Mouse (Mus musculus) adrenal gland, adult 2 months (tissue): ENCODE results near the gene Taf5. TPM values are rescaled to one million over a fixed set of nuclear protein-coding genes. Genes with fewer than 3 reads are reported as not detected.
A peak's percentile ranks its signal among the peaks of the same experiment; 100 is the strongest.

Experiments
- DNase-seq: peaks from one replicate; pipeline ENCODE4 v3.0.0; 2021
- long read RNA-seq: library from polyadenylated mRNA; stranded (forward); transcript quantifications from one replicate; pipeline ENCODE4 v2.0.0, GENCODE M21; 2021
- polyA plus RNA-seq: library from polyadenylated mRNA; depleted of rRNA; stranded (reverse); fragments of >200 nt; gene quantifications from 2 replicates; pipeline ENCODE4 v1.2.3, GENCODE M21; 2012; rRNA removed
- total RNA-seq, 2 experiments: library from RNA; stranded (reverse); gene quantifications; 2 replicates each; pipeline ENCODE4 v1.2.3; 2021

The Taf5 gene
- total RNA-seq (1 to 10 TPM; 3.5 to 3.6 TPM), polyA plus RNA-seq (1.6 and 1.9 TPM in 2 replicates)
- long read RNA-seq, transcript Taf5-201 (11 exons, 3,260 nt): major isoform, 7 of 11 reads
- long read RNA-seq, partial matches to known transcripts: 4 of 11 reads
- long read RNA-seq, other reads (novel, unspliced or antisense): 0 of 11 reads

GRCm38 (mm10) chr19:47067096-47067882, at the start of gene Taf5:
TSS of gene Taf5 (plus strand) at chr19:47067746.
- DNase-seq: peak; percentile 97

GRCm38 (mm10) chr19:47017831-47018230, 49.7 kb upstream of the Taf5 start:
- DNase-seq: no peak

- DNase-seq: no peak
Observed at GRCm38 (mm10) chr19:47018330-47018729, 49.2 kb upstream of the Taf5 start.

- no peak for DNase-seq
Observed at GRCm38 (mm10) chr19:47019326-47019725, 48.2 kb upstream of the Taf5 start.

DNA sequence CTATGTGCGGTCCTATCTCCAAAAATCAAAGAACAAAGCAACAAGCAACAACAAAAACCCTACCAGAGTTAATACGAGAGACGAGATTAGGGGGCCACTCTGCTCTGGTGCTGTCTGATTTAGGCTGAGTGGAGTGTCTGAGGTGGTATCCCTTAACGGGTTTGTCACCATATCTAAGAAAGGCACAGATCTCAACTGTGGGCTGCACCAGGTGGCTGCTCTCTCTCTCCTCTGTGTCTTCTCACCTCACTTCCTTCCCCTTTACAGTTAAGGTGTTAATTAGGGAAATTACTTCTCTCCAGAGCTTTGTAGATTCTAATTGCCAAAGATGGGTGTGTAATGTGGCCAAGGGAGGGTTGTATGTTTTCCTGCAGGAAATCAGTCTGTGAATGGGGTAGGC, 44.8 kb upstream of the Taf5 start:
- DNase-seq: no peak

DNA sequence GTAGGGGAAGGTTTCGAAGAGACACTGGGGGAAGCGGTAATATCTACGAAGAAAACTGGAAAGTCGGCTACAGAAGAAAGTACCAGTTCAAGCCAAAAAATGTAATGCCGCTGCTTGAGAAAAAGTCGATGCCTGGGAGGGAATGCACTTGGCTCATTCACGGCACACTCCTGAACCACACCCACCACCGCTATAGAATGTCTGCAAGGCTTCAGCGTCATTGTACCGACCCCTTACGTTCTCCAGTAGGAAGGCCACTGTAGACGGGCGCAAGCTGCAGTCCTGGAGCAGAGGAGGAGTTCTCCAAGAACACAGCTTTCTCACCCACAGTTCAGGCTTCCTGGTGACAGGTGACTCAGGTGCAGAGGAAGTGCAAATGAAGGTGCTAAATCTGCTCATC, 44.0 kb upstream of the Taf5 start:
- DNase-seq: no peak

DNA sequence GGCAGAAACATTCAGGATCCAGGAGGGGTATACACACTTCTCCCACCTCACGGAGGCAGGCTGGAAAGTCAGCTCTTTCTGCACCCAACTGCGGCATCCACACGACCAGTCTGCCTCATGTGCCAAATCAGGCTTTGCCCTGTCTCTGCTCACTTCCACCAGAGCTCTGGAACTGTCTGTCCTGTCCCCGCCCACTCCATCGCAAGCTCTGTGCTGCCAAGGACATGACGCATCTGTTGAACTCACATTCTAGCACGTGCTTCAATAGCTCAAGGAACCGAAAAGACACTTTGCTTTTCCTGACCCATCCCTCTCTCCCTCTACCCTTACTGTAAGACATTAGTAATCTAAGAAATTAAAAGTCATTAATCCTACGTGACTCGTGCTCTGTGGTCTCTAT, 42.6 kb upstream of the Taf5 start:
- DNase-seq: peak; percentile 47

DNA sequence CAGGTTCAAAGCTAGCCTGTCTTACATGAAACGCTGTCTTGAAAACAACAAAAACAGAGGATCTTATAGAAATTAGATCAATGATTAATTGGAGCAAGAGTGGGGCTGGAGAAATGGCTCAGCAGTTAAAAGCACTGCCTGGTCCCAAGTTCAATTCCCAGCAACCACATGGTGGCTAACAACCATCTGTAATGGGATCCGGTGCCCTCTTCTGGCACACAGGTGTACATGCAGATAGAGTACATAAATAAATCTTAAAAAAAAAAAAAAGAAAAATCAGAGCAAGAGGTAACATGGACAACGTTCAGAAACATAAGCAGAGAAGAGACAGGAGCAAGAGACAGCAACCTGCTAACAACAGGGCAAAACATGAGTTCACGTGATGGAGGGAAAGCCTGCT, 41.0 kb upstream of the Taf5 start:
- DNase-seq: no peak

DNA sequence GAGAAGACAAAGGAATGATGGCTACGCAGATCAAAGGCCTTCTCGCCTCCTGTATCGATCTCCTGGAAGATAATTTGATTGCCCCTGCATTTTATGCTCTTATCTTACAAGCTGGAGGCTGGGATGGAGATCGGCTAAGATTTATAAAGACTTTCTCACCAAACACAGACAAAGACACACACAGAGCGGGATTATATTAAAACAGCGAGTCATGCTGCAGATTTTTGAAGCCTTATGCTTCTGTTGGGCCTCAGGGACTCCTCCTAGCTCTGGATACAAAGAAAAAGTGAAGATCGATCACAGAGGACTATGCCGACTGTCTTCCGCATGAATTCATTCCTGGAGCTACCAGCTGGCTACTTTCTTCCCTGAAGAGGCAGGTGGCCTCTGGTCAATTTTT, 37.8 kb upstream of the Taf5 start:
- DNase-seq: no peak

DNA sequence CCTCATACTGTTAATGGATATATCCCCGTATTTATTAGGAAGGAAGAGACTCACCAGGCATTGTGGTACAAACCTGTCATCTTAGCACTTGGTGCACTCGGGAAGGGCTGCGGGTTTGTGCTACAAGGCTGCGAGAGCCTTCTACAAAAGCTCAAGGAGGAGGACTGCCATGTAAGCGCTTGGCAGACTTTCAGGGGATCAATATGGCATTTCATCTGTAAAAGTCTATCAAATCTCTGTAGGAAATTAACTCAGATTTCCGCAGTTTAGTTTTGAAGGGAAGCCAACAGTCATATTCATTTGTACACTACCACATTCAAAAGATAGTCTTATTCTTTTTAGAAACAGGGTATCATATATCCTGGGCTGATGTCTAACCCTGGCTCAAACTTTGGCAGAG, 35.8 kb upstream of the Taf5 start:
- DNase-seq: no peak

DNA sequence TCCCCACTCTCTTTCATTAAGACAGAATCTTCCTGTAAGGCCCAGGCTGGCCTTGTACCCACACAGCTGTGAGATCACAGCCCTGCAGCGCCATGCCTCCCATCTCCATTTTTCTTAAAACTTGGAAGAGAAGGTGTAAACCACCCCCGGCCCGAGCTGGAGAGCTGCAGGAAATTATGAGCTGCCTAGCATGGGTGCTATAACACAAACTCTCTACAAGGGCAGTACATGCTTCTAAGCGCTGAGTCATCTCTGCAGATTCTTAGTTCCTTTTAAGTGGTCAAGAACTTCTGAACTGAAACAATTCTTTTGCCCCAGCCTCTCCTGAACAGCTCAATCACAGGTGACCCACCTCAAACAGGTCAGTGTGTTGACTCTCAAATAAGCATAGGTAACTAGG, 32.6 kb upstream of the Taf5 start:
- no peak for DNase-seq

GRCm38 (mm10) chr19:47036596-47036995, 30.9 kb upstream of the Taf5 start:
- DNase-seq: no peak

DNA sequence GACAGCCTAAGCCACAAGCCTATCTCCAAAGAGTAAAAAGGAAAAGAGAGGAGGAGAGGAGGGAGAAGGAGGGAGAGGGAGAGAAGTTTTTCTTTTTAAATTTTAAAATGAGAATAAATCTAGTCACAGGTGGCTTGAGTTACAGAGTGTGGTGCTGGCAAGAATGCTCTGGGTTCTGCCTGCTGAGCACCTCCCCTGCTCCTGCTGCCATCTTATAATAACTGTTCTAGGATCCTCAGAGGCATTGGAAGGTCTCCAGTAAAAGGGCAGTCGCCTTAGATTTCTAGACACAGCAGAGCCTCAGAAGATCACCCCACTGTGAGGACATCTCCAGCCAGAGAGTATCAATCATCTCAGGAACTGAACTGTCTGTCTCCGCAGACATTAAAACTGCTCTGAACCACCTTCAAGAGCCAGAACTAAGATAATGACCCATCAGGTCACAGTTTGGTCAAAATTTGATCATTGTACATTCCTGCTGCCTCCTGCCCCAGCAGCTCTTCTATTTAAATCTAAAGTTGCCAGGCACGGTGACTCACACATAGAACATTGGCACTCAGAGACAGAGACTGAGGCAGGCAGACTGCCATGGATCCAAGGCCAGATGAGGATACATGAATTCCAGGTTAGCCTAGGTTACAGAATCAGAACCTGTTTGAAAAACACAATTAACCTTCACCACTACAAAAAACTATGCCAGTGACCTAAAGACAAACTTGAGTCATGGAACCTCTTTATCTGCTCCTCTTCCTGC, 26.6 kb upstream of the Taf5 start:
- DNase-seq: peak; percentile 83

DNA sequence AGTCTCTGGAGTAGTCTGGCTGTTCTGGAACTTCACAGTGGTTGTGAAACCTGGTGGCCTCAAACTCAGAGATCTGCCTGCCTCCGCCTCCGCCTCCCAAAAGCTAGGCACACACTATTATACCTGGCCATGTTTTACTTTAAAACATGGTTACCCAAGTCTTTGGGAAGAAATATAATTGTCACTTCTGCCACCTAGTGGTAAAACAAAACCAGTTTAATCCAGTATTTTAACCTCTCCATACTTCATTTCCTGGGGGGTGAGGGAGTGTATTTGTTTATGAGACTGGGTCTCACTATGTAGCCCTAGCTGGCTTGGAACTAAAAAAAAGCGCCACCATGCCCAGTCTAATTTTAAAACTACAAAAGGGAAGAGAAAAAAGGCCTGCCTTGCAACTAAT, 23.9 kb upstream of the Taf5 start:
- no peak for DNase-seq

GRCm38 (mm10) chr19:47046343-47046742, 21.2 kb upstream of the Taf5 start:
- DNase-seq: no peak

- DNase-seq: peak; percentile 79
Observed at GRCm38 (mm10) chr19:47047236-47047833, 20.2 kb upstream of the Taf5 start.

- DNase-seq: no peak
Observed at GRCm38 (mm10) chr19:47049061-47049460, 18.5 kb upstream of the Taf5 start.

DNA sequence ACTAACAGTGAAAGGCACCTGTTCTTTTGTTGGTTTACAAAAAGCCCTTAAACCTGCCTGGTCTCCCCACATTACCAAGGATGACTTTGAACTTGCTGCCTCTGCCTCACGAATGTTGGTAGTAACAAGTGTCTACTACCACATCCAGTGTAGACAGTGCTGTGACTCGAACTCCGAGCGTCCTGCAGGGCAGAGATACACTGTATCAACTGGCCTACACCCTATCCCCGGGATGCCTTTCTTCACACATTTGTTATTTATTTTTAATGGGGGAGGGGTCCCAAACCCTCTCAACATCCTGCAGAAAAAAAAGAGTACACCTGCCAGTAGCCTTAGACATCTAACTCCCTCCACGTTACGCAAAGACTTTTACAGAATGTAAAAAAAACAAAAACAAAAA, 17.7 kb upstream of the Taf5 start:
- DNase-seq: no peak

GRCm38 (mm10) chr19:47050271-47051032, 17.1 kb upstream of the Taf5 start, which contains the start of gene Pcgf6:
TSS of gene Pcgf6 (minus strand) at chr19:47050906.
- DNase-seq: peak; percentile 86

- no peak for DNase-seq
Observed at GRCm38 (mm10) chr19:47052927-47053326, 14.6 kb upstream of the Taf5 start.

DNA sequence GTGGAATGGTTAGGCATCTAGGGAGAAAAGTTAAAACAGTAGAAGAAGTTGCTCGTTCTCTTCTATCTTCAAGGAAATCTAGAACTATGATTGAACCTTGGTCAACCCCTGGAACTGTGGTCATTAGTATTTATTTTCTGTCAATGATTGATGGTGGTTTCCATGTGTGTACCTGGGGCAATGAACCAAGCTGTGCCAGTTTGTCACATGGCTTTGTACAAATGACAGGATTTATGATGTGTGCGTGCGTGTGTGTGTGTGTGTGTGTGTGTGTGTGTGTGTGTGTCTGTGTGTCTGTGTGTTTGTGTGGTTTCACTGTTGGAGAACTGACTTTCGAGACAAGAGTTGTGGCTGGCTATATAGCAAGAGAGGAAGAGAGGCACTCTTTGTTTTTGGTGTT, 14.1 kb upstream of the Taf5 start:
- no peak for DNase-seq

GRCm38 (mm10) chr19:47057684-47058083, 9.9 kb upstream of the Taf5 start:
- no peak for DNase-seq
